Mouse (Mus musculus): ENCODE data around the gene Mfap1b. TPM values are rescaled to one million over a fixed set of nuclear protein-coding genes. Genes with fewer than 3 reads are reported as not detected.
"Not testable (repeated sequence)": the region's sequence is repeated elsewhere in the genome, so short reads cannot be mapped to it uniquely, and the experiment has no call there.

The Mfap1b gene
- 53.2 and 57.2 TPM in 2 replicates for polyA plus RNA-seq (2016; fragmentation: Nextera tagmentation; extraction: Ambion mirVana)

- H3K4me1 ChIP-seq; H3K27me3 ChIP-seq (ENCODE audit: low read depth, poor library complexity, severe bottlenecking); H3K9me3 ChIP-seq (replicated peaks): not testable (repeated sequence)
- WGBS: 6% methylated on average over 41 of the region's 41 CpGs
- Histone ChIP-seq H3K27ac (replicated peaks) (peak within 1 kb of the TSS; percentile 59; the same call in 1 of the 2 replicates), H3K4me3 (peak within 1 kb of the TSS; percentile 66), H3K36me3 (peaks cover 14% of the 10 kb centered on the region)
- DNase-seq (ENCODE audit: low spot score): peak; percentile 79
Observed at GRCm38 (mm10) chr2:121473301-121474179, at the start of gene Mfap1b. Gene Mfap1b (minus strand): TSS chr2:121474067.

- peaks cover 87% of the 10 kb centered on the region for H3K36me3 ChIP-seq
- H3K4me1 ChIP-seq; H3K27ac ChIP-seq (replicated peaks); H3K27me3 ChIP-seq (ENCODE audit: low read depth, poor library complexity, severe bottlenecking); DNase-seq (ENCODE audit: low spot score); H3K4me3 ChIP-seq; H3K9me3 ChIP-seq (replicated peaks): not testable (repeated sequence)
- WGBS: 96% methylated on average over 3 of the region's 3 CpGs
Observed at GRCm38 (mm10) chr2:121522830-121523229, 49.0 kb upstream of the Mfap1b start.

- Histone ChIP-seq H3K4me1 (no peaks in the 10 kb centered on the region), H3K27me3 (ENCODE audit: low read depth, poor library complexity, severe bottlenecking) (no peaks in the 10 kb centered on the region), H3K36me3 (peaks cover 92% of the 10 kb centered on the region), H3K27ac (replicated peaks) (no peak overlapping the region), H3K9me3 (replicated peaks) (no peaks in the 10 kb centered on the region), H3K4me3 (no peak overlapping the region)
- WGBS: 95% methylated on average over 2 of the region's 2 CpGs
- no peak for DNase-seq (ENCODE audit: low spot score)
Observed at GRCm38 (mm10) chr2:121522006-121522405, 48.1 kb upstream of the Mfap1b start.

GRCm38 (mm10) chr2:121518711-121519110, 44.8 kb upstream of the Mfap1b start:
- 91% methylated on average over 4 of the region's 4 CpGs for WGBS
- not testable (repeated sequence) for DNase-seq (ENCODE audit: low spot score); H3K9me3 ChIP-seq (replicated peaks); H3K27ac ChIP-seq (replicated peaks); H3K4me3 ChIP-seq; H3K4me1 ChIP-seq; H3K27me3 ChIP-seq (ENCODE audit: low read depth, poor library complexity, severe bottlenecking)
- peaks cover 90% of the 10 kb centered on the region for H3K36me3 ChIP-seq

- 91% methylated on average over 5 of the region's 5 CpGs for WGBS
- no peak for DNase-seq (ENCODE audit: low spot score)
- H3K36me3 ChIP-seq: peaks cover 89% of the 10 kb centered on the region
Observed at GRCm38 (mm10) chr2:121518106-121518505, 44.2 kb upstream of the Mfap1b start.

GRCm38 (mm10) chr2:121514211-121514610, 40.3 kb upstream of the Mfap1b start:
- H3K27me3 ChIP-seq (ENCODE audit: low read depth, poor library complexity, severe bottlenecking): no peaks in the 10 kb centered on the region
- H3K4me1 ChIP-seq: peaks cover 6% of the 10 kb centered on the region
- H3K27ac ChIP-seq (replicated peaks): no peak overlapping the region
- no peak for DNase-seq (ENCODE audit: low spot score)
- H3K9me3 ChIP-seq (replicated peaks): no peaks in the 10 kb centered on the region
- no peak overlapping the region for H3K4me3 ChIP-seq
- WGBS: 95% methylated on average over 4 of the region's 4 CpGs
- H3K36me3 ChIP-seq: peaks cover 91% of the 10 kb centered on the region

More at GRCm38 (mm10) chr2:121518106-121518505, 44.2 kb upstream of the Mfap1b start:
- Histone ChIP-seq H3K4me3 (no peak overlapping the region), H3K4me1 (no peaks in the 10 kb centered on the region), H3K27me3 (ENCODE audit: low read depth, poor library complexity, severe bottlenecking) (no peaks in the 10 kb centered on the region), H3K27ac (replicated peaks) (no peak overlapping the region), H3K9me3 (replicated peaks) (no peaks in the 10 kb centered on the region)

GRCm38 (mm10) chr2:121512991-121513765, 39.3 kb upstream of the Mfap1b start:
- not testable (repeated sequence) for H3K27ac ChIP-seq (replicated peaks); H3K9me3 ChIP-seq (replicated peaks); H3K4me3 ChIP-seq; DNase-seq (ENCODE audit: low spot score); H3K27me3 ChIP-seq (ENCODE audit: low read depth, poor library complexity, severe bottlenecking)
- Histone ChIP-seq H3K36me3 (peaks cover 90% of the 10 kb centered on the region), H3K4me1 (peaks cover 15% of the 10 kb centered on the region)
- 90% methylated on average over 5 of the region's 5 CpGs for WGBS

- H3K9me3 ChIP-seq (replicated peaks): no peaks in the 10 kb centered on the region
- no peak overlapping the region for H3K27ac ChIP-seq (replicated peaks)
- peaks cover 75% of the 10 kb centered on the region for H3K36me3 ChIP-seq
- no peak overlapping the region for H3K4me3 ChIP-seq
- peaks cover 26% of the 10 kb centered on the region for H3K4me1 ChIP-seq
- 96% methylated on average over 8 of the region's 8 CpGs for WGBS
- no peak for DNase-seq (ENCODE audit: low spot score)
- no peaks in the 10 kb centered on the region for H3K27me3 ChIP-seq (ENCODE audit: low read depth, poor library complexity, severe bottlenecking)
Observed at GRCm38 (mm10) chr2:121511401-121511800, 37.5 kb upstream of the Mfap1b start.

GRCm38 (mm10) chr2:121509584-121509983, 35.7 kb upstream of the Mfap1b start:
- Histone ChIP-seq H3K27ac (replicated peaks) (peak overlapping the region; percentile 64; the same call in 1 of the 2 replicates), H3K4me3 (peak overlapping the region; percentile 66), H3K27me3 (ENCODE audit: low read depth, poor library complexity, severe bottlenecking) (no peaks in the 10 kb centered on the region), H3K36me3 (peaks cover 62% of the 10 kb centered on the region), H3K9me3 (replicated peaks) (no peaks in the 10 kb centered on the region), H3K4me1 (peaks cover 28% of the 10 kb centered on the region)
- peak; percentile 51 for DNase-seq (ENCODE audit: low spot score)
- WGBS: 18% methylated on average over 16 of the region's 16 CpGs

- Histone ChIP-seq H3K4me3 (peak overlapping the region; percentile 66), H3K9me3 (replicated peaks) (no peaks in the 10 kb centered on the region), H3K36me3 (peaks cover 58% of the 10 kb centered on the region), H3K4me1 (peaks cover 28% of the 10 kb centered on the region), H3K27me3 (ENCODE audit: low read depth, poor library complexity, severe bottlenecking) (no peaks in the 10 kb centered on the region), H3K27ac (replicated peaks) (peak overlapping the region; percentile 81; the same call in 1 of the 2 replicates)
- WGBS: 88% methylated on average over 2 of the region's 2 CpGs
- no peak for DNase-seq (ENCODE audit: low spot score)
Observed at GRCm38 (mm10) chr2:121507951-121508330, 34.1 kb upstream of the Mfap1b start.

GRCm38 (mm10) chr2:121507173-121507950, 33.5 kb upstream of the Mfap1b start:
- WGBS: 28% methylated on average over 12 of the region's 12 CpGs
- peak overlapping the region; percentile 81 for H3K27ac ChIP-seq (replicated peaks)
- DNase-seq (ENCODE audit: low spot score): no peak
- peak overlapping the region; percentile 66 for H3K4me3 ChIP-seq
- peaks cover 54% of the 10 kb centered on the region for H3K36me3 ChIP-seq
- no peaks in the 10 kb centered on the region for H3K9me3 ChIP-seq (replicated peaks)
- peaks cover 28% of the 10 kb centered on the region for H3K4me1 ChIP-seq
- H3K27me3 ChIP-seq (ENCODE audit: low read depth, poor library complexity, severe bottlenecking): no peaks in the 10 kb centered on the region
